Comparison of ENCODE assay signal across 26 mouse cellular contexts in genomic region chr14:58687814-58688213, GRCm38 (mm10).
"Had no signal": no experiment of that assay in that cellular context is flagged by ENCODE, and none has a peak within 500 bp of the region (broad histone marks: within the 10 kb centered on the region; RNA-seq: fewer than 3 reads in every experiment).

No protein-coding gene starts in this region.

- H3K9ac ChIP-seq: heart, embryonic 12.5 days; hindbrain, embryonic 12.5 days; hindbrain, embryonic 15.5 days; intestine, embryonic 15.5 days; limb, embryonic 12.5 days; liver, embryonic 13.5 days; liver, embryonic 15.5 days had no signal

- H3K4me3 ChIP-seq: gastrocnemius, adult 2 months; heart, embryonic 10.5 days; heart, embryonic 12.5 days; hindbrain, embryonic 10.5 days; hindbrain, embryonic 12.5 days; hindbrain, embryonic 15.5 days; intestine, embryonic 15.5 days; left cerebral cortex, adult 2 months; limb, embryonic 10.5 days; limb, embryonic 12.5 days; liver, embryonic 13.5 days; liver, embryonic 15.5 days had no signal

- H3K27me3 ChIP-seq: heart, embryonic 12.5 days; hindbrain, embryonic 12.5 days; hindbrain, embryonic 15.5 days; intestine, embryonic 15.5 days; limb, embryonic 12.5 days; liver, embryonic 13.5 days; liver, embryonic 15.5 days had no signal

- DNase-seq: gastrocnemius, adult 2 months; gastrocnemius, postnatal 10 days; gastrocnemius, postnatal 25 days; heart, adult 18-20 months; heart, postnatal 10 days; heart, postnatal 4 days; kidney, adult 18-20 months; kidney, adult 8-10 months; kidney, postnatal 10 days; kidney, postnatal 25 days; kidney, postnatal 4 days; liver; liver, embryonic 13.5 days had no signal

- H3K36me3 ChIP-seq: heart, embryonic 10.5 days; heart, embryonic 12.5 days; hindbrain, embryonic 10.5 days; hindbrain, embryonic 12.5 days; hindbrain, embryonic 15.5 days; intestine, embryonic 15.5 days; limb, embryonic 10.5 days; limb, embryonic 12.5 days; liver, embryonic 13.5 days; liver, embryonic 15.5 days had no signal

- H3K4me2 ChIP-seq: heart, embryonic 12.5 days; hindbrain, embryonic 12.5 days; hindbrain, embryonic 15.5 days; intestine, embryonic 15.5 days; limb, embryonic 12.5 days; liver, embryonic 11.5 days; liver, embryonic 13.5 days; liver, embryonic 15.5 days had no signal

- ATAC-seq: inflammation-experienced regulatory T-cells, adult 6 months; intestine, embryonic 15.5 days; intestine, postnatal 0 days had no signal

- H3K4me1 ChIP-seq: heart, embryonic 12.5 days; hindbrain, embryonic 10.5 days; hindbrain, embryonic 12.5 days; hindbrain, embryonic 15.5 days; intestine, embryonic 15.5 days; limb, embryonic 10.5 days; limb, embryonic 12.5 days; liver, embryonic 13.5 days; liver, embryonic 15.5 days had no signal

- H3K9me3 ChIP-seq: heart, embryonic 10.5 days; heart, embryonic 12.5 days; hindbrain, embryonic 10.5 days; hindbrain, embryonic 12.5 days; hindbrain, embryonic 15.5 days; intestine, embryonic 15.5 days; limb, embryonic 10.5 days; limb, embryonic 12.5 days; liver, embryonic 13.5 days; liver, embryonic 15.5 days had no signal

- H3K27ac ChIP-seq: gastrocnemius, adult 2 months; heart, embryonic 10.5 days; hindbrain, embryonic 10.5 days; hindbrain, embryonic 12.5 days; hindbrain, embryonic 15.5 days; intestine, embryonic 15.5 days; left cerebral cortex, adult 2 months; limb, embryonic 10.5 days; limb, embryonic 12.5 days; liver, embryonic 13.5 days; liver, embryonic 15.5 days had no signal
